Mouse (Mus musculus): Measurements from ENCODE around the gene Npas1. TPM values are rescaled to one million over a fixed set of nuclear protein-coding genes. Genes with fewer than 3 reads are reported as not detected.

Gene Npas1
- polyA plus RNA-seq (2012; rRNA removed; ENCODE audit: low replicate concordance), result not detected in 2 replicates

DNA sequence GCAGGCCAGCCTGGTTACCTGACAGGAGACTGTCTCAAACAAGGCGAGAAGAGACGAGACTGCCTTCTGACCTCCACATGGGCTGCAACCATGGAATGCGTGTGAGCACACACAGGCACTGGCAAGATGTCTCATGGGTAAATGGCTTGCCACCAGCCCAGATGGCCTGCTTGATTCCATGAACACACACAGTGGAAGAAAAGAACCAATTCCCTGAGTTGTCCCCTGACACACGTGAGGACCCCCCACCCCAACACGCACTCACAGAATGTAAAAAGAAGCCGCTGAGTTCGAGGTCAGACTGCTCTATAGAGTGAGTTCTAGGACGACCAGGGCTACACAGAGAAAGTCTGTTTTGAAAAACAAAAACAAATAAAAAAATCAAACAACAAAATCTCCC is at the start of gene Npas1:
Gene Npas1 (minus strand): TSS at position 101 of the 400 bp plus-strand sequence.

DNA sequence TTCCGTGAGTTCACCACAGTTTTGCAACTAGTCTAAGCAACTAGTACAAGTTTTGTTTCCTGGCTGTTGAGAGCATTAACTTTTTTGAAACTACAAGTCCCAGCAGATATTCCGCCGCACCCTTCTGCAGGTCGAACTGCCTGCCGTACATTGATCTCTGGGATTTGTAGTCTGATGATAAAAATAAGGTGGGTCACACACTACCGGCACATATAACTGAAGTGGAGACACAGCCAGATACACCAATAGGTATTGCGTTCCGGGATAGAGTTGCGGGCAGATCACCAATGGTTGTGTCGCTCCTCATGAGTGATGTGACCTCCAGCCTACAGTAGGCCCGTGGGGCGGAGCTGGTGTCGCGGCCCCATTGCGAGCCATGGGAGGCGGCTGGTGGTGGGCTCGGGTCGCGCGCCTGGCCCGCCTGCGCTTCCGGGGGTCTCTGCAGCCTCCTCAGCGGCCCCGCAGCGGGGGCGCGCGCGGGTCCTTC is 24.9 kb downstream of the Npas1 start, which contains the start of gene Tmem160:
Gene Tmem160 (plus strand): TSS at position 193 of the 487 bp plus-strand sequence.

Other genes with a start within 250 kb of the Npas1 start
- gene C5ar2, start 233.6 kb downstream of the Npas1 start, polyA plus RNA-seq (2012; rRNA removed; ENCODE audit: low replicate concordance), result 2.2 and 2.4 TPM in 2 replicates
- 24.8 and 42.3 TPM in 2 replicates for gene C5ar1, start 218.2 kb downstream of the Npas1 start, polyA plus RNA-seq (2012; rRNA removed; ENCODE audit: low replicate concordance)
- 26.4 and 112 TPM in 2 replicates for gene Inafm1, start 204.1 kb downstream of the Npas1 start, polyA plus RNA-seq (2012; rRNA removed; ENCODE audit: low replicate concordance)
- gene Ccdc9, start 190.9 kb downstream of the Npas1 start, polyA plus RNA-seq (2012; rRNA removed; ENCODE audit: low replicate concordance), result 24.1 and 26.8 TPM in 2 replicates
- 19.3 and 130 TPM in 2 replicates for gene Bbc3, start 169.3 kb downstream of the Npas1 start, polyA plus RNA-seq (2012; rRNA removed; ENCODE audit: low replicate concordance)
- 17.2 and 33.4 TPM in 2 replicates for gene Sae1, start 89.9 kb downstream of the Npas1 start, polyA plus RNA-seq (2012; rRNA removed; ENCODE audit: low replicate concordance)
- 33.2 and 54.9 TPM in 2 replicates for gene Zc3h4, start 76.8 kb downstream of the Npas1 start, polyA plus RNA-seq (2012; rRNA removed; ENCODE audit: low replicate concordance)
- gene Tmem160, start 24.9 kb downstream of the Npas1 start, polyA plus RNA-seq (2012; rRNA removed; ENCODE audit: low replicate concordance), result 107 and 246 TPM in 2 replicates
- 20.1 and 23.3 TPM in 2 replicates for gene Arhgap35, start 137.3 kb upstream of the Npas1 start, polyA plus RNA-seq (2012; rRNA removed; ENCODE audit: low replicate concordance)
- gene Ceacam15, start 198.0 kb upstream of the Npas1 start, polyA plus RNA-seq (2012; rRNA removed; ENCODE audit: low replicate concordance), result 0.12 TPM in 1 of 2 replicates, not detected in the other
- not detected in 2 replicates for gene Ceacam9, start 244.2 kb upstream of the Npas1 start, polyA plus RNA-seq (2012; rRNA removed; ENCODE audit: low replicate concordance)

Measured in mammary gland, adult 2 months (tissue).